Mouse (Mus musculus): Measurements from ENCODE around the gene Gm20388. TPM values are rescaled to one million over a fixed set of nuclear protein-coding genes. Genes with fewer than 3 reads are reported as not detected.
"Not testable (repeated sequence)": the region's sequence is repeated elsewhere in the genome, so short reads cannot be mapped to it uniquely, and the experiment has no call there.

Gene Gm20388
- total RNA-seq, 2 experiments from 2014 or later = 2.4 to 2.6 TPM

DNA sequence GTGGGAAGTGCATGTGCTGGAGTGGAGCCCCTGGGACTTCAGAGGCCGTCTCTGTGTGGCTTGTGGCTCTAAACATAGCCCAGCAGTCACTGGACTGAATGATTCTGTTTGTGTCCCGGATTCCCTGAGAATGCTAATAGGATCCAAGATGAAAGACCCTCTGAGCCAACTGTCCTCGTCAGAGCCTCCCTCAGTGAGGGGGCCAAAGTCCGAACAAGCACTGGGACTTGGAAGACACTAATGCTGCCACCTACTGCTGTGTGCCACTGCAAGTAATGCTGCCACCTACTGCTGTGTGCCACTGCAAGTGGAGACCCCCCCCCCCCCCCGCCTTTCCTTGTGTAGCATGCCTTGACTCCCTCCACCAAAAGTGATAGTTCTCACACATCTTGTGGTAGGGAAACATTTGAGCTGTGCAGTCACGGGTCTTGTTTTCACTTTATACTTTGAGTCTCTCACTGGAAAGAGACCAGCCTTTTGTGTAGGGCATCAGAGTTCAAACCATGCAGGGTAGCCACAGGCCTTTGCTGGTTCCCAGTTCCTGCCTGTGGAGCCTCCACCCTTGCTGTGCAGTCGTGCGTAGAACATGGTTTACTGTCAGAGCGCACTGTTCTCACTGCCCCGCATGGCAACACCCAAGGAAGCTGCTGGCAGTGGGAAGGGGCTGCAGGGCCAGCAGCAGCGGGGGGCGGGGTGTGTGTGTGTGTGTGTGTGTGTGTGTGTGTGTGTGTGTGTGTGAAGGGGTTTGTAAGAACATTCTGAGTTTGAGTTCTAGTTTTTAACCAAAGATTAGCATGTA, 3187.3 kb downstream of the Gm20388 start:
- peak; percentile 21 for TF ChIP-seq CTCF (IDR thresholded peaks at IDR 0.05)
- DNase-seq (ENCODE audit: extremely low spot score in 1 of 2, low spot score in 2 of 2) = peak in 1 of 2 experiments; percentile 43
- intact Hi-C loops (cut with DNase I) = no loop called here
- H3K4me3 ChIP-seq = no peak overlapping the region
- H3K27ac ChIP-seq = no peak overlapping the region; the same call in 1 of the 2 replicates

GRCm38 (mm10) chr8:123100288-123100687, 3189.6 kb downstream of the Gm20388 start:
- H3K27ac ChIP-seq = no peak overlapping the region
- intact Hi-C loops (cut with DNase I) = loop anchor here (5.0 kb wide), 1 partner anchor 263 kb away; no protein-coding TSS in a partner anchor
- no peak overlapping the region for H3K4me3 ChIP-seq
- TF ChIP-seq CTCF (IDR thresholded peaks at IDR 0.05) = no peak
- DNase-seq (ENCODE audit: extremely low spot score in 1 of 2, low spot score in 2 of 2) = no peak

- Histone ChIP-seq H3K4me3 (no peak overlapping the region; the same call in 1 of the 2 replicates), H3K27ac (no peak overlapping the region)
- no peak for DNase-seq (ENCODE audit: extremely low spot score in 1 of 2, low spot score in 2 of 2)
- intact Hi-C loops (cut with DNase I) = loop anchor here (5.0 kb wide), 1 partner anchor 264 kb away; no protein-coding TSS in a partner anchor
- TF ChIP-seq CTCF (IDR thresholded peaks at IDR 0.05) = peak; percentile 24
Observed at GRCm38 (mm10) chr8:123101244-123101643, 3190.6 kb downstream of the Gm20388 start.

GRCm38 (mm10) chr8:123101735-123102685, 3191.4 kb downstream of the Gm20388 start, which contains the start of gene Rpl13:
TSS of gene Rpl13 (plus strand) at chr8:123102350.
- peak within 1 kb of the TSS; percentile 98 for H3K27ac ChIP-seq
- no peak for TF ChIP-seq CTCF (IDR thresholded peaks at IDR 0.05)
- intact Hi-C loops (cut with DNase I) = loop anchor here (2.0 to 5.0 kb wide), 2 partner anchors 195 to 265 kb away; no protein-coding TSS in a partner anchor

GRCm38 (mm10) chr8:123102855-123103254, 3192.2 kb downstream of the Gm20388 start:
- Histone ChIP-seq H3K27ac (peak overlapping the region; percentile 98), H3K4me3 (peak overlapping the region; percentile 96)
- intact Hi-C loops (cut with DNase I) = loop anchor here (2.0 to 5.0 kb wide), 2 partner anchors 196 to 266 kb away; no protein-coding TSS in a partner anchor
- not testable (repeated sequence) for DNase-seq (ENCODE audit: extremely low spot score in 1 of 2, low spot score in 2 of 2)

More at GRCm38 (mm10) chr8:123101735-123102685, 3191.4 kb downstream of the Gm20388 start, which contains the start of gene Rpl13:
- peak; percentile 97 for DNase-seq (ENCODE audit: extremely low spot score in 1 of 2, low spot score in 2 of 2)
- peak within 1 kb of the TSS; percentile 96 for H3K4me3 ChIP-seq

DNA sequence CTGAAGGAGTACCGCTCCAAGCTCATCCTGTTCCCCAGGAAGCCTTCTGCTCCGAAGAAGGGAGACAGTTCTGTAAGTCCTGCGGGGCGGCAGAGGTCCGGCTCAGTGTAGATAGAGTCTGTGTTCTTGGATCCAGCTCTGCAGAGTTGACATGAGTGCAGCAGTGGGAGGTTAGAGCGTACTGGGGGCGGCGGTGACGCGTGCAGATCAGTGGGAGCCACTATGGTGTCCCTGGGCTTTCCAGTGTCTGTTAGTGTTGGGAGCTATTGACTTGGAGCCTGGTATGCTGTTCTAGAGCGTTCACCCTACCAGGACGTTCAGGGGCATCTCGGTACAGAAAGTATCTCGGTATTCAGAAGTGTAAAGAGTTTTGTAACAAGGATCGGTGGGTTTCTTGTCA, 3192.6 kb downstream of the Gm20388 start:
- intact Hi-C loops (cut with DNase I) = loop anchor here (2.0 to 5.0 kb wide), 2 partner anchors 196 to 266 kb away; no protein-coding TSS in a partner anchor
- no peak for DNase-seq (ENCODE audit: extremely low spot score in 1 of 2, low spot score in 2 of 2)
- H3K4me3 ChIP-seq = peak overlapping the region; percentile 96
- no peak for TF ChIP-seq CTCF (IDR thresholded peaks at IDR 0.05)
- no peak overlapping the region; the same call in 1 of the 2 replicates for H3K27ac ChIP-seq

- intact Hi-C loops (cut with DNase I) = loop anchor here (5.0 kb wide), 1 partner anchor 267 kb away; no protein-coding TSS in a partner anchor
- DNase-seq (ENCODE audit: extremely low spot score in 1 of 2, low spot score in 2 of 2) = no peak
- no peak for TF ChIP-seq CTCF (IDR thresholded peaks at IDR 0.05)
- Histone ChIP-seq H3K27ac (no peak overlapping the region; the same call in 1 of the 2 replicates), H3K4me3 (peak overlapping the region; percentile 96)
Observed at GRCm38 (mm10) chr8:123104046-123104767, 3193.6 kb downstream of the Gm20388 start.

DNA sequence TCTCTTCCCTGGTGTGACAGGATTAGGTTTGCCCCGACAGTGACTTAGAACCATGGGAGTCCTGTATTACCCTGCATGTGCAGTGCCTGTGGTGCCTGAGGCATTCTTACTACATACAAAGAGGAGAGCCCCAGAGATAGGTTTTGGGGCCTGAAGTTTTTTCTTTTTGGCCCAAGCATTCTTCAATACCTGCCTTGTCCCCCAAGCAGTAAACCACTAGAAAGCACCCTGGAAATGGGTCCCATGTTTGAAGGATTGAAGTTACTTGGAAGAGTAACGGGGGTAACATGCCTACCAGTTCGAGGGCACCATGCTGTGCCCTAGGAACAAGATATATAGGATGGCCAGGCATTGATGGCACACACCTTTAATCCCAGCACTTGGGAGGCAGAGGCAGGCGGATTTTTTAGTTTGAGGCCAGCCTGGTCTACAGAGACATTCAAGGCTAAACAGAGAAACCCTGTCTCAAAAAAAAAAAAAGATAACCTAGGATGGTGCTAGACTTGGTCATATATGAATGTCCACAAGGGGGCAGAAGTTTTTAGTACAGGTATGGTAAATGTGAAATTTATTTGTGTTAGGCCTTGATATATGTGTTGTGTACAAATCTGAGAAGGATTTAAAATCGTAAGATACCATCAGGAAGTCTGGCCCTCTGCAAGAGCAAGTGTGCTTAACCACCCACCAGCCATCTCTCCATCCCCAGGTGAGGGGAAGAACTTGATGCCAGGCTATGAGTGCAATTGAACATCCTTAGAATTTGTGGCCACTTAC, 3195.1 kb downstream of the Gm20388 start:
- intact Hi-C loops (cut with DNase I) = loop anchor here (1.0 kb wide), 1 partner anchor 97 kb away; no protein-coding TSS in a partner anchor
- no peak for DNase-seq (ENCODE audit: extremely low spot score in 1 of 2, low spot score in 2 of 2)
- Histone ChIP-seq H3K4me3 (no peak overlapping the region), H3K27ac (no peak overlapping the region)
- TF ChIP-seq CTCF (IDR thresholded peaks at IDR 0.05) = peak; percentile 57

DNA sequence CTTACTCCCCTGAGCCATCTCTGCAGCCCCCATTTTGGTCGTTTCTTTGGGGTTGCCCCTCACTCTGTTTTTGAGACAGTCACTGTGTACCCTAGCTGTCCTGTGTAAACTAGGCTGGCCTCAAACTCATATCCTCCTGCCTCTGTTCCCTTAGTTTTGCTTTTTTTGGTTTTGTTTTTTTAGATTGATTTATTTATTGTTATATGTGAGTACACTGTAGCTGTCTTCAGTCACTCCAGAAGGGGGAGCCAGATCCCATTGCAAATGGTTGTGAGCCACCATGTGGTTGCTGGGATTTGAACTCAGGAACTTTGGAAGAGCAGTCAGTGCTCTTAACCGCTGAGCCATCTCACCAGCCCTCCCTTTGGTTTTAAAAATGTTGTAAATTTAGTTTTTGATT, 3195.9 kb downstream of the Gm20388 start:
- TF ChIP-seq CTCF (IDR thresholded peaks at IDR 0.05) = peak; percentile 55
- Histone ChIP-seq H3K4me3 (no peak overlapping the region), H3K27ac (no peak overlapping the region)
- intact Hi-C loops (cut with DNase I) = loop anchor here (1.0 kb wide), 1 partner anchor 96 kb away; no protein-coding TSS in a partner anchor
- no peak for DNase-seq (ENCODE audit: extremely low spot score in 1 of 2, low spot score in 2 of 2)

DNA sequence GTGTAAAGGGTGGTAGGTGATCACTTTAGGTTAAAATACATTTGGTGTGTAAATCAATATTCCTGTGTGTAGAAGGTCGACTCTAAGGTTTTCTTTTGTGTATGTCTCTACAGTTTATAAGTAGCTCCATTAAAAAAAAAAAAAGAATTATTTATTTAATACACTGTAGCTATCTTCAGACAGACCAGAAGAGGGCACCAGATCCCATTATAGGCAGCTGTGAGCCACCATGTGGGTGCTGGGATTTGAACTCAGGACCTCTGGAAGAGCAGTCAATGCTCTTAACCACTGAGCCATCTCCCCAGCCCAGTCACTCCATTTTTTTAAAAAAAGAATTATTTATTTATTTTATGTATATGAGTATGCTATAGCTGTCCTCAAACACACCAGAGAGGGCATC, 3197.4 kb downstream of the Gm20388 start:
- H3K27ac ChIP-seq = no peak overlapping the region
- DNase-seq (ENCODE audit: extremely low spot score in 1 of 2, low spot score in 2 of 2) = no peak
- TF ChIP-seq CTCF (IDR thresholded peaks at IDR 0.05) = peak; percentile 46
- H3K4me3 ChIP-seq = no peak overlapping the region
- intact Hi-C loops (cut with DNase I) = no loop called here
